Mouse (Mus musculus): ENCODE measurements at regions not wholly inside any gene's neighbourhood (a gene's known extent, or its start where the extent isn't known, plus 50 kb on each side); places are given as distances from the start of the nearest gene placed in this dataset.

- DNase-seq: no peak
Measured at GRCm38 (mm10) chr1:157013669-157014048, 74.2 kb upstream of the Ralgps2 start.

- DNase-seq: no peak
Measured at GRCm38 (mm10) chr1:157012950-157013668, 73.7 kb upstream of the Ralgps2 start.

DNA sequence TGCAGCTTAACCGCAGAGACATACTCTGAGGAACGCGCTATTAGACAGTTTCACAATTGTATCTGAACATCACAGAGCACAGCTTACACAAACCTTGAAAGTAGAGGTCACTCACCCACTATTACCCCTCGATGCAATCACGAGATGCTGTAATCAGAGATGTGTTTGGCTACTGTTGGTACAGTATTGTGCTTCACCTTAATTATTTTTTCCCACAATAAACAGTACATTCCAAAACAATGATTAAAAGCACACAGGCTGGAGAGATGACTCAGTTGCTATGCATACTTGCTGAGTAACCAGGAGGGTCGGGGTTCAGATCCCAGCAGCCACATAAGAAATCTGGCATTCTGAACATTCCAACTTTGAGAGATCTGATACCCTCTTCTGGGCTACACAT lies 71.8 kb upstream of the Ralgps2 start:
- no peak for DNase-seq

DNA sequence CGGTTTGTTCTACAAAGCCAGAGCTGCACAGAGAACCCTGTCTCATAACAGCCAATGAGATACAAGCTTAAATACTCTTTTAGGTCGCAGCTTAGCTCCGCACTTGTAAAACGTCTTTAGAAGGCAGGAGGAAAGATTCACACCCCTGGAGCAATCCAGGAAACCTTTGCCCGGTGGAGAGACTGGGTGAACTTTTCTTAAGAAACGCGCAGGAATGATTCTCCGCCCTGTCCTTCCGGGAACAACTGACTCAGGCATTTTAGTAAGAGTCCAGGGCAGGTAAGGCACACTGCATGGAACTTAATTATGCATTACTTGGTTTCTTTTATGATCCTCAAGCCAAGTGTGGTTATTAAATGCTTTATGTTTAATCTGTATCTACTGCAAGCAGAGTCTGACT lies 70.0 kb upstream of the Ralgps2 start:
- DNase-seq: no peak

- DNase-seq: no peak
Measured at GRCm38 (mm10) chr1:157007891-157008730, 68.7 kb upstream of the Ralgps2 start.

DNA sequence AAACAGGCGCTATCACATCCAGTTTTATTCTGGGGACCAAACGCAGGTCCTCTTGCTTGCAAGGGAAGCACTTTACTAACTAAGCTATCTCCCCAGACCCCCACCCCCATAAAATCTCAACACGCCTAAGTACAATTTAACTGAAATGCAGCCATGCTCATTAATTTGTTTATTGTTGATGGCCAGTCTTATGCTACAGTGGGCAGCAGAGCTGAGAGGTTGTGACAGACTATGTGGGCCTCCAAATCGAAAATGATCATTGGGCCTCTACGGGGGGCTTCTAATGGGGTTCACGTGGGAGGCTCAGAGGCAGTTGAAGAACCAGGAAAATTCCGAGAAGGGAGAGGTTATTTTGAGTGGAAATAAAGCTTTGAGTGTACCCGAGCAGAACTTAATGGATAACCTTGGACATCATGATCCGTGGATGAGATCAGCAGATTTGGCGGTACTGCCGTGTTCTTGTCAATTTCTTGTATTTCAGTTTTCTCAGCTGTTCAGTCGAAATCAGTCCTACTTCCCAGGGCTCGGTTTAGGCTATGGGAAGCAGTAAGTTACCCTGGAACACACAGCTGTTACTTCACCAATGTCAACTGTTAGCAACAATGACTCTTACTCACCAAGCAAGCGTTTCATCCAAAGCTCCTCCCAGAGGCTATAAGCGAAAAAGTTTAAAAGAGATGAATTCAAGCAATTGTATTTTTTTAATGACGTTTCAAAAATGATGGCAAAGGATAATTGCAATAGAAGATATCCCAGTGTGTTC lies 65.1 kb upstream of the Ralgps2 start:
- no peak for DNase-seq

GRCm38 (mm10) chr1:157003034-157003433 lies 63.6 kb upstream of the Ralgps2 start:
- no peak for DNase-seq

GRCm38 (mm10) chr1:157002258-157002657 lies 62.8 kb upstream of the Ralgps2 start:
- DNase-seq: no peak

GRCm38 (mm10) chr1:157001008-157001660 lies 61.7 kb upstream of the Ralgps2 start:
- no peak for DNase-seq

- no peak for DNase-seq
Measured at GRCm38 (mm10) chr1:156999947-157000346, 60.5 kb upstream of the Ralgps2 start.

DNA sequence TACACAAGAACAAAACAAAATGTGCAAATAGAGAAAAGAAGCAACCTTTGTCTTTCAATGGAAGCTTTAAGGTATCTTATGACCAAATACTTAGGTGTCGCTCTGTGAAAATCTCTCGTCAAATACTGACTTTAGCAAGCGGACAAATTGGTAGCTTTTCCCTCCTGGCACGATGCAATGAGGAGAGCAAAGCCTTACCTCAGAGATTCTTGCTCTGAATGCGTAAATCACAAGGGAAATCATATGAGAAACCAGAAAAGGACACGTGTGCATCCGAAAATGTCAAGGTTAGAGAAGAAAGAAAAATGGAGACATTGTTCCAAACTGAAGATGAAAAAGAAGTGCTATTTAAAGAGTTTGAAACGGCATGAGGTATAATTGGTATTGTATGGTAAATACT lies 59.8 kb upstream of the Ralgps2 start:
- no peak for DNase-seq

DNA sequence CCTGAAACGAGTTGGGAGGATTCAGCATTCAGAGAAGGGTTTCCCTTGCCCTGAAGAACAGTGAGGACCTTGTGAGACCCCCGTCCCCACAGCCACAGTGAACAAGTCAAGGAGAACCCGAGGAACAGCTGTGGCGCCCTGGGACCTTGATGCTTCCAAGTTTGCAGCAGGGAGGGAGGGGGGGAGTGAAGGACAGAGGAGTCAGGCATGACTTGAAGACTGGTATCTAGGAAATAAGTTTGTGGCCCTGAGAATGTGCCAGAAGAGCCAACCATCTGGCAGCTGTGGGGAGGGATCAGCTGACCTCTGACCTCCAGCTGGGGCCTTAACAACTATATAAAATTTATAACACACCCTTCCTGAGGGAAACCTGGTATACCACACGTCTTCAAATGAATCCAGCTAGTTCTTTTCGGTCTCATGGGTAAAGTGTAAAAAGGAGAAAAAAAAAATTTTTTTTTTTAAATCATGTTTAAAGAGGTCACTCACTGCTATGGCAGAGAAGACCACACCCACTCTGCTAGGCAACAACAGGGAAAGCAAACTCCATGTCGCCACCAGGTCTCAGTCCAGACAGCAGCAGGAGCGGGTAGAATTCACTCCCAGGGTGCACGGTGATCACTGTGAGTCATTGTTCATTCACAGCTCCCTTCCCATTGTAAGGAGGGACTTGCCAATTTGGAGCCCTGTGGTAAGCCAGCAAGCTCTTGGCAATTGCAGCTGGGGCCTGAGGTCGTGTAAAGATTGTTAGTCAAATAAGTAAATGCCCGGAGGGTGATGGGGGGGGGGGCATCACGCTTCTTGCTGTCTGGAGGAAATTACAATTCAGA lies 58.3 kb upstream of the Ralgps2 start:
- DNase-seq: peak; percentile 10

GRCm38 (mm10) chr1:156997033-156997432 lies 57.6 kb upstream of the Ralgps2 start:
- no peak for DNase-seq

- no peak for DNase-seq
Measured at GRCm38 (mm10) chr1:156996084-156996880, 56.9 kb upstream of the Ralgps2 start.

- DNase-seq: no peak
Measured at GRCm38 (mm10) chr1:156995180-156995951, 55.9 kb upstream of the Ralgps2 start.

GRCm38 (mm10) chr1:156994644-156995016 lies 55.2 kb upstream of the Ralgps2 start:
- no peak for DNase-seq

DNA sequence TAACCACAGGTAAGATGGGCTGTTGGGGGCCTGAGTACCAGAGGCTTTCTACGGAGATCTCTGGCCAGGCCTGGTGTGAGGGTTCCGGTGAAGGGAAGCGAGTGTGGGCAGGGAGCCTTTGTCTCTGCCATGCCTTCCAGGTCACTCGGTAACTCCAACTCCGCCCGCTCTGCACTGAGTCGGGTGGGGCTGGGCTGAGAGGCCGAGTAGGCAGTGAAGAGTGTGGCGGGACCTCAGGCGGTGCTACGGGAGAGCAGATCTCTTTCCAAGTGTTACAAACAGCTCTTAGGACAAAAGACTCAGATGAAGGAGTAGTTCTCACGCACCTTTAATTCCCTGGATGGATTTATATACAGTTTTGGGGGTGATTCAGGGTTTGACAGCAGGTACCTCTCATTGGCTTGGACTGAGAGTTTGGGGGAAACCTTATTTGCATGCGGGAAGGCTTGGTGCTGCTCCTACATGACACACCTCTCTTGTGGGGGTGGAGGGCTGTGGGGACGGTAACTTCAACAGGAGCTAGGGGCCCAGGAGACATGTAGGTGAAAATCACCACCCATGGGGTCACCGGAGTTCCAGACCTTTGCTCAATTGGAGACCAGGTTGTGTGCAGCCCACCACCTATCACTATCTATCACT lies 54.7 kb upstream of the Ralgps2 start:
- DNase-seq: no peak

GRCm38 (mm10) chr1:156993105-156993504 lies 53.7 kb upstream of the Ralgps2 start:
- DNase-seq: no peak

- DNase-seq: no peak
Measured at GRCm38 (mm10) chr1:156992536-156992935, 53.1 kb upstream of the Ralgps2 start.

Data from cerebellum, adult 11-12 months (tissue).